Mouse (Mus musculus) forebrain, embryonic 12.5 days (tissue): ENCODE results near the gene Prr5l. TPM values are rescaled to one million over a fixed set of nuclear protein-coding genes. Genes with fewer than 3 reads are reported as not detected.
A peak's percentile ranks its signal among the peaks of the same experiment; 100 is the strongest.

Experiments used
- ATAC-seq: fragments of 200-750 bp; cut with Nextera tagmentation; 2 replicates; pipeline ENCODE4 v1.8.0; 2017; ENCODE audit warnings: moderate TSS enrichment; ENCODE audit not compliant: low FRiP score
- H3K27ac ChIP-seq: fragments of 300-500 bp; sonication (generic); 2 replicates; pipeline ENCODE4 v1.5.1; 2016; ENCODE audit warnings: mild to moderate bottlenecking
- H3K27me3 ChIP-seq: fragments of 300-500 bp; sonication (generic); 2 replicates; pipeline ENCODE4 v1.6.1; 2016; ENCODE audit warnings: mild to moderate bottlenecking
- H3K36me3 ChIP-seq: fragments of 300-500 bp; sonication (generic); replicated peaks from 2 replicates; pipeline ENCODE4 v1.6.1; 2016; ENCODE audit warnings: mild to moderate bottlenecking
- H3K4me1 ChIP-seq: fragments of 300-500 bp; sonication (generic); 2 replicates; pipeline ENCODE4 v1.6.1; 2016
- H3K4me2 ChIP-seq: fragments of 300-500 bp; sonication (generic); 2 replicates; pipeline ENCODE4 v1.6.1; 2016; ENCODE audit warnings: mild to moderate bottlenecking, moderate library complexity
- H3K4me3 ChIP-seq: fragments of 300-500 bp; sonication (generic); replicated peaks from 2 replicates; pipeline ENCODE4 v1.5.1; 2016; ENCODE audit warnings: mild to moderate bottlenecking
- H3K9ac ChIP-seq: fragments of 300-500 bp; sonication (generic); 2 replicates; pipeline ENCODE4 v1.6.1; 2016; ENCODE audit warnings: mild to moderate bottlenecking
- H3K9me3 ChIP-seq: fragments of 300-500 bp; sonication (generic); 2 replicates; pipeline ENCODE4 v1.6.1; 2016
- WGBS: fragments of 180-500 bp; shearing (Covaris S2); methylation state at CpG from one replicate; pipeline ENCODE4 v1.1.7; 2016; 5-methylcytosine and 5-hydroxymethylcytosine counted together
- polyA plus RNA-seq: library from polyadenylated mRNA; unstranded; fragments of >200 nt; fragmentation: Nextera tagmentation; extraction: Ambion mirVana; gene quantifications from 2 replicates; pipeline ENCODE4 v1.2.1, GENCODE M21; 2016

Prr5l gene
- polyA plus RNA-seq, 1 experiment from 2014 or later, result 15.5 TPM

DNA sequence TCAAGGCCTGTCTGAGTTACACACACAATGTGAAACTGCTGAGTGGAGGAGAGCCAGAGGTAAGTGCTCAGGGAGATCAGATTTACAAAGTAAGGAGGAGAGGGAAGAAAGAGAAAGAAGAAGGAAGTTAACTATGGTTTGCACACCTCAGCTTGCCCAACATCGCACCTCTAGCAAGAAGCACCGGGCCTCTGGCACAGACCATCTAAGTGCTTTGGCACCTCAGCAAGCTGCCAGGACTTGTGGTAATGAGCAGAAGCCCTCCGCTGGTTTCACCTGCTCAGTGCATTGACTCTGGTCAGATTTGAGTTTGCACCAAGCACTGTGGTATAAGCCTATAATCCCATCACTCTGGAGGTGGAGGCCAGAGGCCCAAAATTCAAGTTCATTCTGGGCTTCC is 70.9 kb downstream of the Prr5l start:
- Histone ChIP-seq H3K36me3 (no peaks in the 10 kb centered on the region), H3K9me3 (no peaks in the 10 kb centered on the region), H3K4me3 (no peak overlapping the region), H3K4me2 (no peak overlapping the region), H3K27me3 (no peaks in the 10 kb centered on the region), H3K27ac (no peak overlapping the region), H3K4me1 (no peaks in the 10 kb centered on the region), H3K9ac (no peak overlapping the region)
- no peak for ATAC-seq
- WGBS, result 86% methylated on average over 3 of the region's 3 CpGs

DNA sequence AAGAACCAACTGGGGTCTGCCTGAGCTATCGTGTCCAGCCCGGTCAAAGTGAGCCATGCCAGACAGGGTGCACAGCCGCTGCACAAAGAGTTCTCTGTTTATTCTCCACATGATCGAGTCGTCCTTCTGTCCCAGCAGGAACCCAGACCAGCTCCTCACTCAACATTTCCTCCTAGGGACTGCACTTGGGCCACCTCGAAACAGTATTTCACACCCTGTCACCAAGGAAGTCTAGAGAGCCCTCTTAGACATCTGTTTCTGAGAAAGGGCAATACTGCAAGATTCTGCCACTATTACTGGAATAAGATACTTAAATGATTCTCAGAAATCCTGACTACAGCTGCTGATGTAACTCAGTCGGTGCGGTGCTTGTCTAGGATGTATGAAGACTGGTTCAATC is 72.1 kb downstream of the Prr5l start:
- no peaks in the 10 kb centered on the region for H3K27me3 ChIP-seq
- no peak overlapping the region for H3K27ac ChIP-seq
- H3K4me3 ChIP-seq, result no peak overlapping the region
- 78% methylated on average over 8 of the region's 8 CpGs for WGBS
- H3K36me3 ChIP-seq, result no peaks in the 10 kb centered on the region
- H3K4me1 ChIP-seq, result no peaks in the 10 kb centered on the region
- no peaks in the 10 kb centered on the region for H3K9me3 ChIP-seq
- no peak overlapping the region for H3K9ac ChIP-seq
- ATAC-seq, result no peak
- H3K4me2 ChIP-seq, result no peak overlapping the region

DNA sequence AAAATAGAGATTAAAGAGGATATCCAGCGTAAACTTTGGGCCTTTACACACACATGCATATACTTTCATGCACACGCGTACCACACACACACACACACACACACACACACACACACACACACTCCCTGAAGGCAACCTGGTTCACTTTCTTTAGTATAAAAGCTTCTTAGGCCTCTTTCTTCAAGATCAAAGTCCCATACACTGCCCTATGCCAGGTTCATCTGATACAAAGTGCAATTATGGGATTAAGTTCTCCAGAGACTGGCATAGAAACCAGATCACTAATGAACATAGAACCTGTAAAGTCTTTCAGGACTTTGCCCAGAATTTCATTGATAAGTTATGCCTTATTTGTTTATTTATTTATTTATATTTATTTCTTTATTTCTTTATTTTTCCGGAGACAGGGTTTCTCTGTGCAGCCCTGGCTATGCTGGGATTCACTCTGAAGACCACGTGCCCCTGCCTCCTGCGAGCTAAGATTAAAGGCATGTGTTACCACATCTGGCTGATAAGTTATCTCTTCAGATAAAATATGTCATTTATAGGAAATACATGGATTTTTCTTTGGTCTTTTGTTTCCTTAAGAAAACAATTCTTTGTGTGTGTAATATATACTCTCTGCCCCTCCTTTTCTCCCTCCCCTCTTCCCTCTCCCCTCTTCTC is 73.1 kb downstream of the Prr5l start:
- ATAC-seq, result no peak
- WGBS, result 91% methylated on average over 6 of the region's 6 CpGs

GRCm38 (mm10) chr2:101807756-101808155 is 75.1 kb downstream of the Prr5l start:
- 82% methylated on average over 5 of the region's 5 CpGs for WGBS
- ATAC-seq, result no peak
- Histone ChIP-seq H3K4me3 (no peak overlapping the region), H3K9ac (no peak overlapping the region), H3K27ac (no peak overlapping the region), H3K27me3 (no peaks in the 10 kb centered on the region), H3K9me3 (no peaks in the 10 kb centered on the region), H3K36me3 (no peaks in the 10 kb centered on the region), H3K4me1 (no peaks in the 10 kb centered on the region), H3K4me2 (no peak overlapping the region)

More for the DNA sequence above, 73.1 kb downstream of the Prr5l start:
- Histone ChIP-seq H3K36me3 (no peaks in the 10 kb centered on the region), H3K4me1 (no peaks in the 10 kb centered on the region), H3K27me3 (no peaks in the 10 kb centered on the region), H3K4me2 (no peak overlapping the region), H3K9me3 (no peaks in the 10 kb centered on the region), H3K9ac (no peak overlapping the region), H3K4me3 (no peak overlapping the region), H3K27ac (no peak overlapping the region)

DNA sequence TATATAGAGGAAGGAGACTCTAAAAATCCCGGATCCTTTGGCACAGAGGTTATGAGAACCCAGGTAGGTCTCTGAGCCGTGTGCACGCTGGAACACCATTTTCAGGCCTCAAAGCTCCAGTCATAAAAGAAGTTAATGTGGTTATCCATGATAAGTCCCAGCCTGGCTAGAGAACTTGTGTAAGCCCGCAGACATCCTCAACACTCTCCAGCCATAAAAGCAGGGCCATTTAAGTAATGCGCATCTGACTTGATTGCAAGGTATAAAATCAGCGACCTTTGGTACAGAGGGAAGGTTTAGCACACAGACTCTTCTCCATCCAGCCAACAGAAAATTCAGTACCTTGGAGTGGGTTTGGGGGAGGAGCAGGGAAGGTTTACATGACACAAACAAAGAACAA is 80.6 kb downstream of the Prr5l start:
- no peak overlapping the region for H3K9ac ChIP-seq
- H3K4me1 ChIP-seq, result peaks cover 7% of the 10 kb centered on the region; the same call in 1 of the 2 replicates
- H3K27me3 ChIP-seq, result 0 out of 2 replicates have a peak, but pooled peaks cover 2% of the 10 kb centered on the region
- H3K9me3 ChIP-seq, result no peaks in the 10 kb centered on the region
- no peak overlapping the region for H3K27ac ChIP-seq
- H3K4me2 ChIP-seq, result no peak overlapping the region
- ATAC-seq, result no peak
- no peak overlapping the region for H3K4me3 ChIP-seq
- WGBS, result 93% methylated on average over 6 of the region's 6 CpGs
- no peaks in the 10 kb centered on the region for H3K36me3 ChIP-seq

GRCm38 (mm10) chr2:101797901-101798250 is 85.0 kb downstream of the Prr5l start:
- Histone ChIP-seq H3K4me2 (peak overlapping the region; percentile 76), H3K9ac (peak overlapping the region; percentile 62), H3K36me3 (no peaks in the 10 kb centered on the region), H3K9me3 (no peaks in the 10 kb centered on the region), H3K4me1 (peaks cover 21% of the 10 kb centered on the region), H3K27me3 (peaks cover 6% of the 10 kb centered on the region; the same call in 1 of the 2 replicates), H3K4me3 (peak overlapping the region; percentile 57), H3K27ac (peak overlapping the region; percentile 82)
- ATAC-seq, result peak; percentile 11; the same call in 1 of the 2 replicates
- 1% methylated on average over 19 of the region's 19 CpGs for WGBS

- Histone ChIP-seq H3K4me3 (peak overlapping the region; percentile 57), H3K27me3 (peaks cover 6% of the 10 kb centered on the region; the same call in 1 of the 2 replicates), H3K9ac (peak overlapping the region; percentile 62), H3K4me1 (peaks cover 25% of the 10 kb centered on the region), H3K27ac (peak overlapping the region; percentile 82), H3K36me3 (no peaks in the 10 kb centered on the region), H3K4me2 (peak overlapping the region; percentile 76), H3K9me3 (no peaks in the 10 kb centered on the region)
- under 1% methylated on average over 49 of the region's 49 CpGs for WGBS
- peak; percentile 67 for ATAC-seq
These were observed 85.5 kb downstream of the Prr5l start for GRCm38 (mm10) chr2:101797166-101797900.

DNA sequence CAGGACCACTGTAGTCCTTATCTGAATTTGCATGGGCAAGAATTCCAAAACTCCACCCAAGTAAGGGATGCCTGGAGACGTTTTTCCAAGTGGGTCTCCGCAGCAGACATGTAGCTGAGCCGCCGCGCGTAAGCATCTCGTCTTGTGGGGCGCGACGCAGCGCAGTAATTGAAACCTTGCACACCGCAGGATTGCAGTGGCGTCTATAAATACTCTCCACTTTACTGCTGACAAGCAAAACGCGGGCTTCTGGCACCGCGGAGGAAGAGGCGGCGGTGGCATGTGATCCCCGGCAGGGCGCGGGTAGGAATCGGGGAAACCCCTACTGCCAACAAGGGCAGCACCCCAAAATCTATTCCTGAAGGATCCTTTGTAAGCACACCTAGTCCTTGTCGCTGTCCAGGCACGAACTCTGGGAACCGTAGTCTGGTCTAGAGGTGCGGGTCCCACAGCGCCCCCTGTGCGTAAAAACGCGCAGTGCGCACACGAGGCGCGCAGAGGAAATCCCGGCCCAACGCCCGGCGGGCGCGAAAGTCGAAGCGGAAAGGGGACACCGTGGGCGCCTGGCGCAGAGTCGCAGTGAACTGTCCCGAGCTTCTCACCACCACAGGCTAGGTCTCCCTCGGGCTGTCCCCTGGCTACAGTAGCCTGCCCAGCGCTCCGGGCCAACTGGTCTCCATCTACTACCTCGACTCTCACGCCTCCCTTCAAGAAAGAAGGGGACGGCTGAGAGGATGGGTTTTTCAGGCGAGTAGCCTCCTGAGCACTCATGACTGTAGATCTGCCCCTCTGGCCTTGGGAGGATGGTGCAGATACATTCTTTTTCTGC is 86.3 kb downstream of the Prr5l start:
- WGBS, result 2% methylated on average over 55 of the region's 55 CpGs
- ATAC-seq, result peak; percentile 84
- Histone ChIP-seq H3K4me2 (peak overlapping the region; percentile 76), H3K4me3 (peak overlapping the region; percentile 57), H3K4me1 (peaks cover 26% of the 10 kb centered on the region), H3K27ac (peak overlapping the region; percentile 82; the same call in 1 of the 2 replicates), H3K9ac (peak overlapping the region; percentile 62), H3K36me3 (no peaks in the 10 kb centered on the region), H3K27me3 (peaks cover 6% of the 10 kb centered on the region; the same call in 1 of the 2 replicates), H3K9me3 (no peaks in the 10 kb centered on the region)

- WGBS, result 76% methylated on average over 4 of the region's 4 CpGs
These were observed 90.7 kb downstream of the Prr5l start for GRCm38 (mm10) chr2:101792130-101792529.

GRCm38 (mm10) chr2:101783255-101783654 is 99.6 kb downstream of the Prr5l start:
- Histone ChIP-seq H3K4me3 (no peak overlapping the region), H3K4me1 (peaks cover 7% of the 10 kb centered on the region; the same call in 1 of the 2 replicates), H3K27me3 (no peaks in the 10 kb centered on the region), H3K4me2 (no peak overlapping the region), H3K27ac (no peak overlapping the region), H3K9ac (no peak overlapping the region), H3K36me3 (no peaks in the 10 kb centered on the region), H3K9me3 (no peaks in the 10 kb centered on the region)
- WGBS, result 40% methylated on average over 5 of the region's 5 CpGs
- no peak for ATAC-seq

More at GRCm38 (mm10) chr2:101792130-101792529, 90.7 kb downstream of the Prr5l start:
- Histone ChIP-seq H3K36me3 (no peaks in the 10 kb centered on the region), H3K27ac (no peak overlapping the region), H3K9me3 (no peaks in the 10 kb centered on the region), H3K27me3 (peaks cover 3% of the 10 kb centered on the region; the same call in 1 of the 2 replicates), H3K4me1 (peaks cover 19% of the 10 kb centered on the region), H3K4me2 (no peak overlapping the region), H3K4me3 (no peak overlapping the region), H3K9ac (no peak overlapping the region)
- ATAC-seq, result no peak

GRCm38 (mm10) chr2:101781357-101781777 is 101.5 kb downstream of the Prr5l start:
- 70% methylated on average over 4 of the region's 4 CpGs for WGBS
- no peak overlapping the region for H3K27ac ChIP-seq
- no peak for ATAC-seq

DNA sequence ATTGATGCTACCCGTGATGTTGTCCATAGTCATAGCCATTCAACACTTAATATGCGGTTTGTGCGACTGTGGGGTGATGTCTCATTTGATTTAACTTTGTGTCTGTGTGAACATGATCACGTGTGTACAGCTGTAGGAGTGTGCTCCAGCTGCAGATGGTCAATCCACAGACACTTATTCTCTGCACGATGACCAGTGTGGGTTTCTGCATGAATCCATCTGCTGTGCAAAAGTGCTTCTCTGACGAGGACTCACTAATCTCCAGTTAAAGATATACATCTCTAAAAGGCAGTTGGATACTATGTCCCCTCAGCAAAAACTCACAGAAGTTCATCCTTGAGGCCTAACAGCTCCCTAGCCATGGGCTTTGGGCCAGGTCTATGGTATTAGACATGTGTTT is 104.7 kb downstream of the Prr5l start:
- Histone ChIP-seq H3K4me1 (peaks cover 4% of the 10 kb centered on the region; the same call in 1 of the 2 replicates), H3K4me3 (no peak overlapping the region), H3K9ac (no peak overlapping the region), H3K27me3 (no peaks in the 10 kb centered on the region), H3K4me2 (no peak overlapping the region), H3K27ac (no peak overlapping the region), H3K36me3 (no peaks in the 10 kb centered on the region), H3K9me3 (no peaks in the 10 kb centered on the region)
- WGBS, result 91% methylated on average over 6 of the region's 6 CpGs
- ATAC-seq, result no peak

More at GRCm38 (mm10) chr2:101781357-101781777, 101.5 kb downstream of the Prr5l start:
- Histone ChIP-seq H3K9ac (no peak overlapping the region), H3K4me1 (peaks cover 7% of the 10 kb centered on the region; the same call in 1 of the 2 replicates), H3K4me2 (no peak overlapping the region), H3K4me3 (no peak overlapping the region), H3K36me3 (no peaks in the 10 kb centered on the region), H3K27me3 (no peaks in the 10 kb centered on the region), H3K9me3 (no peaks in the 10 kb centered on the region)
